Mouse (Mus musculus) embryonic fibroblast, embryonic 13.5 days (primary cell): ENCODE measurements at regions not wholly inside any gene's neighbourhood (a gene's known extent, or its start where the extent isn't known, plus 50 kb on each side); places are given as distances from the start of the nearest gene placed in this dataset.

Source experiments
- CTCF ChIP-seq: IDR thresholded peaks from 2 replicates; pipeline ENCODE4 v1.5.1; 2011; ENCODE audit warnings: mild to moderate bottlenecking, control low read depth, low read length, moderate library complexity, borderline replicate concordance; ENCODE audit not compliant: insufficient read depth
- POLR2A ChIP-seq: IDR thresholded peaks from 2 replicates; pipeline ENCODE4 v1.6.1; 2011; ENCODE audit warnings: low read depth, mild to moderate bottlenecking, control low read depth, low read length, moderate library complexity

- TF ChIP-seq POLR2A = no peak
- no peak for TF ChIP-seq CTCF
Observed at GRCm38 (mm10) chr19:45310944-45311603, 52.5 kb upstream of the Btrc start.
